Mouse (Mus musculus): Measurements from ENCODE around the gene Zfp280b. TPM values are rescaled to one million over a fixed set of nuclear protein-coding genes. Genes with fewer than 3 reads are reported as not detected.
A peak's percentile ranks its signal among the peaks of the same experiment; 100 is the strongest.

The Zfp280b gene
- polyA plus RNA-seq, 1 experiment from 2014 or later: 28.8 TPM

DNA sequence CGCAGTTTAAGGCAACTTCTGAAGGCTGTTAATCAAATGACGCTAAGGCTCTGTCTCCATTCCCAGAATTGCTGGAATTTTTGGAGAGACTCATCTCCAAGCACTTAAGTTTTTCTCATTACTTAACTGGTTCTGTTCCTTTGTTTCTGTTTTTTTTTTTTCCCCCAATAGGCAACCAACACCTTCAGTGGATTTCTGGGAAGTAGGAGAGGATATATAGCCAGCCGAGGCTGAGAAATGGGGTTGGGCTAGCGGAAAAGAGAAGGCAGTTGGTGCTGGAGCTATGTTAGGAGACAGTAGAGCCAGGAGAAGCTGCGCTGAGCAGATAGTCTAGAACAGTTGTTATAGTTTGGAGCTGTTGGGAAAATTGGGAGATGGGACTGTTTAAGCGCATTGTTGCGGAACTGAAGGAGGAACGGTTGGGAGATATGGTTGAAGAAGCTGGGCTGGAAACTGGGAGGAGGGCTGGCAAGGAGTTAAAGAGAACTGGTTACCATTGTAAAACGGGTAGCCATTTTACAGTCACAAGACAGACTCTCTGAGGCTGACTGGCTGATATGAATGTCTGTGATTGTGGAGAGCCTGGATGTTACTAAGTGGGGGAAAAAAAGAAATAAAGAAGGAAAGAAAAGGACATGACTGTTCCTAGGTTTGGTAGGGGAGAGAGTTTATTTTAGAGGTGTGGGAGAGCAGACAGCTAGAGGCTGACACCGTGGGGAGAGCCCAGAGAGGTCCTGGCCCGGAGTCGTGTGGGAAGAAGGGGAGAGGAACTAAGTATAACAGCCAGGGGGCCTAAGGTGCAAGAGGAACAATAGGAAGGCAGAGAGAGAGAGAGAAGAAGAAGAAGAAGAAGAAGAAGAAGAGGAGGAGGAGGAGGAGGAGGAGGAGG, 5.1 kb upstream of the Zfp280b start:
- no peaks in the 10 kb centered on the region for H3K9me3 ChIP-seq (ENCODE audit: control insufficient read depth, low read length)
- H3K36me3 ChIP-seq (ENCODE audit: control insufficient read depth, insufficient read depth, low read length): no peaks in the 10 kb centered on the region
- ATAC-seq (ENCODE audit: insufficient read depth, low FRiP score, low TSS enrichment) (no peak), DNase-seq (ENCODE audit: low spot score) (no peak)
- no peak overlapping the region for H3K4me2 ChIP-seq (ENCODE audit: low read depth)
- no peaks in the 10 kb centered on the region for H3K4me1 ChIP-seq (ENCODE audit: control insufficient read depth, insufficient read depth, low read length)
- no peaks in the 10 kb centered on the region for H3K27me3 ChIP-seq (ENCODE audit: control insufficient read depth, insufficient read depth, low read length)
- H3K9ac ChIP-seq (ENCODE audit: low read length): no peak overlapping the region
- WGBS: 64% methylated on average over 12 of the region's 12 CpGs
- H3K27ac ChIP-seq (ENCODE audit: low read depth, low read length): no peak overlapping the region
- no peak overlapping the region for H3K4me3 ChIP-seq (ENCODE audit: low read depth, low read length)

GRCm38 (mm10) chr10:76028016-76028366, 4.5 kb upstream of the Zfp280b start:
- 26% methylated on average over 4 of the region's 4 CpGs for WGBS
- Histone ChIP-seq H3K9ac (ENCODE audit: low read length) (no peak overlapping the region), H3K27ac (ENCODE audit: low read depth, low read length) (no peak overlapping the region), H3K36me3 (ENCODE audit: control insufficient read depth, insufficient read depth, low read length) (no peaks in the 10 kb centered on the region), H3K4me1 (ENCODE audit: control insufficient read depth, insufficient read depth, low read length) (peaks cover under 1% of the 10 kb centered on the region), H3K27me3 (ENCODE audit: control insufficient read depth, insufficient read depth, low read length) (no peaks in the 10 kb centered on the region), H3K9me3 (ENCODE audit: control insufficient read depth, low read length) (no peaks in the 10 kb centered on the region), H3K4me3 (ENCODE audit: low read depth, low read length) (no peak overlapping the region), H3K4me2 (ENCODE audit: low read depth) (no peak overlapping the region)
- no peak for DNase-seq (ENCODE audit: low spot score)
- no peak for ATAC-seq (ENCODE audit: insufficient read depth, low FRiP score, low TSS enrichment)

GRCm38 (mm10) chr10:76028396-76028795, 4.1 kb upstream of the Zfp280b start:
- 77% methylated on average over 9 of the region's 9 CpGs for WGBS
- no peaks in the 10 kb centered on the region for H3K27me3 ChIP-seq (ENCODE audit: control insufficient read depth, insufficient read depth, low read length)
- H3K9ac ChIP-seq (ENCODE audit: low read length): no peak overlapping the region
- no peak for ATAC-seq (ENCODE audit: insufficient read depth, low FRiP score, low TSS enrichment)
- H3K4me2 ChIP-seq (ENCODE audit: low read depth): no peak overlapping the region
- no peak for DNase-seq (ENCODE audit: low spot score)
- peaks cover 4% of the 10 kb centered on the region for H3K4me1 ChIP-seq (ENCODE audit: control insufficient read depth, insufficient read depth, low read length)
- no peak overlapping the region for H3K27ac ChIP-seq (ENCODE audit: low read depth, low read length)
- no peak overlapping the region for H3K4me3 ChIP-seq (ENCODE audit: low read depth, low read length)
- no peaks in the 10 kb centered on the region for H3K9me3 ChIP-seq (ENCODE audit: control insufficient read depth, low read length)
- no peaks in the 10 kb centered on the region for H3K36me3 ChIP-seq (ENCODE audit: control insufficient read depth, insufficient read depth, low read length)

DNA sequence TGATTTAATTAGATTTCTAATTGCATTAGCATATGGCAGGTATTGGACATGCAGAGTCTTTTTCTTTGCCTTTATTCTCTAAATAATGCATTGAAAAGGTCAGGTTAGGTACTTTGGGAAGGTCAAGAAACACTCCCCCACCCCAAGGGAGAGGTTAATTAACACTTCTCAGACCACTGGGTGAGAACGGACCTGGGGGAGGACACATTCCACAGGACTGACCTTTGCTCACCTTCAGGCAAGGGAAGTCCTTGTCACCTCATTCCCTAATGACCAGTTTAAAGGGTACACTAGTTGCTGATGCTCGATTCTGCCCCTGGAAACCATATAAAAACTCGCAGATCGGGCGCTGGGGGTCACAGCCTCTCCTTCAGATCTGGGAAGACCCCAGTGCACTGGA, 3.2 kb upstream of the Zfp280b start:
- H3K36me3 ChIP-seq (ENCODE audit: control insufficient read depth, insufficient read depth, low read length): no peaks in the 10 kb centered on the region
- 71% methylated on average over 5 of the region's 5 CpGs for WGBS
- H3K27me3 ChIP-seq (ENCODE audit: control insufficient read depth, insufficient read depth, low read length): no peaks in the 10 kb centered on the region
- peaks cover 5% of the 10 kb centered on the region for H3K4me1 ChIP-seq (ENCODE audit: control insufficient read depth, insufficient read depth, low read length)
- H3K27ac ChIP-seq (ENCODE audit: low read depth, low read length): no peak overlapping the region
- H3K9me3 ChIP-seq (ENCODE audit: control insufficient read depth, low read length): no peaks in the 10 kb centered on the region
- H3K4me2 ChIP-seq (ENCODE audit: low read depth): no peak overlapping the region
- no peak overlapping the region for H3K9ac ChIP-seq (ENCODE audit: low read length)
- no peak for DNase-seq (ENCODE audit: low spot score)
- no peak overlapping the region for H3K4me3 ChIP-seq (ENCODE audit: low read depth, low read length)
- no peak for ATAC-seq (ENCODE audit: insufficient read depth, low FRiP score, low TSS enrichment)

- H3K9ac ChIP-seq (ENCODE audit: low read length): no peak overlapping the region
- no peaks in the 10 kb centered on the region for H3K9me3 ChIP-seq (ENCODE audit: control insufficient read depth, low read length)
- no peak overlapping the region for H3K27ac ChIP-seq (ENCODE audit: low read depth, low read length)
- peaks cover 5% of the 10 kb centered on the region for H3K4me1 ChIP-seq (ENCODE audit: control insufficient read depth, insufficient read depth, low read length)
- 67% methylated on average over 5 of the region's 5 CpGs for WGBS
- ATAC-seq (ENCODE audit: insufficient read depth, low FRiP score, low TSS enrichment) (no peak), DNase-seq (ENCODE audit: low spot score) (no peak)
- no peaks in the 10 kb centered on the region for H3K36me3 ChIP-seq (ENCODE audit: control insufficient read depth, insufficient read depth, low read length)
- H3K4me3 ChIP-seq (ENCODE audit: low read depth, low read length): no peak overlapping the region
- no peaks in the 10 kb centered on the region for H3K27me3 ChIP-seq (ENCODE audit: control insufficient read depth, insufficient read depth, low read length)
- H3K4me2 ChIP-seq (ENCODE audit: low read depth): no peak overlapping the region
These were observed 2.0 kb upstream of the Zfp280b start for GRCm38 (mm10) chr10:76030496-76030895.

GRCm38 (mm10) chr10:76031511-76032401, 694 bp upstream of the Zfp280b start:
- DNase-seq (ENCODE audit: low spot score) (no peak), ATAC-seq (ENCODE audit: insufficient read depth, low FRiP score, low TSS enrichment) (peak; percentile 54)
- H3K27ac ChIP-seq (ENCODE audit: low read depth, low read length): peak overlapping the region; percentile 23; the same call in 1 of the 2 replicates
- H3K4me2 ChIP-seq (ENCODE audit: low read depth): peak overlapping the region; percentile 81
- peak overlapping the region; percentile 96 for H3K9ac ChIP-seq (ENCODE audit: low read length)
- H3K27me3 ChIP-seq (ENCODE audit: control insufficient read depth, insufficient read depth, low read length): no peaks in the 10 kb centered on the region
- H3K4me1 ChIP-seq (ENCODE audit: control insufficient read depth, insufficient read depth, low read length): peaks cover 5% of the 10 kb centered on the region
- WGBS: 82% methylated on average over 10 of the region's 14 CpGs
- no peaks in the 10 kb centered on the region for H3K36me3 ChIP-seq (ENCODE audit: control insufficient read depth, insufficient read depth, low read length)
- H3K4me3 ChIP-seq (ENCODE audit: low read depth, low read length): peak overlapping the region; percentile 91
- H3K9me3 ChIP-seq (ENCODE audit: control insufficient read depth, low read length): no peaks in the 10 kb centered on the region

GRCm38 (mm10) chr10:76033119-76033455, 637 bp downstream of the Zfp280b start:
- H3K4me1 ChIP-seq (ENCODE audit: control insufficient read depth, insufficient read depth, low read length): peaks cover 5% of the 10 kb centered on the region
- H3K9me3 ChIP-seq (ENCODE audit: control insufficient read depth, low read length): no peaks in the 10 kb centered on the region
- H3K9ac ChIP-seq (ENCODE audit: low read length): peak overlapping the region; percentile 96
- peak overlapping the region; percentile 91 for H3K4me3 ChIP-seq (ENCODE audit: low read depth, low read length)
- H3K27me3 ChIP-seq (ENCODE audit: control insufficient read depth, insufficient read depth, low read length): no peaks in the 10 kb centered on the region
- H3K36me3 ChIP-seq (ENCODE audit: control insufficient read depth, insufficient read depth, low read length): peaks cover under 1% of the 10 kb centered on the region
- peak overlapping the region; percentile 81 for H3K4me2 ChIP-seq (ENCODE audit: low read depth)
- ATAC-seq (ENCODE audit: insufficient read depth, low FRiP score, low TSS enrichment) (no peak), DNase-seq (ENCODE audit: low spot score) (no peak)
- 21% methylated on average over 7 of the region's 7 CpGs for WGBS
- H3K27ac ChIP-seq (ENCODE audit: low read depth, low read length): no peak overlapping the region

DNA sequence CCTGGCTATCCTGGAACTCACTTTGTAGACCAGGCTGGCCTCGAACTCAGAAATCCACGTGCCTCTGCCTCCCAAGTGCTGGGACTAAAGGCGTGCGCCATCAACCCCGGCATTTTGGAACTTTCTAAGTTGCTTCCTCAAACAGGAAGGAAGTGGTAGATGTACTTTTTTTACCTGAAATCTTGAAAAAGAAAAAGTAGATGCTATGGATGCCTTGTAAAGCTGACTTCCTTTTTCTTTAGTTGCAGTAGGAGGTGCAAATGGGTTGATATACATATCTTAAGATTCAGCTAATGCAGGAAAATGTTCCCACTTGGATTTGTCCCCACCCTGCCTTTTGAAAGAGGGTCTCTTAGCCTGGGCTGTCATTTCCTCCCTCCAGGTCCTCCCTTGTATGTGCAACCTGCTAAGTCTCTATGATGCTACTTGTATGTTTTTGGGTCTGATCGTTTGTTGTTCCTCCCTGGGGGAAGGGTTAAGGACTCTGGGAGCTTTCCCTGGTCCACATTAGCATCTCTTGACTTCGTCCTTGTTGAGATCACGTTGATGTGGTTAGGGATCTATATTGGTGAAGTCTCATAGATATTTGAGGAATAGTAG, 1.7 kb downstream of the Zfp280b start:
- Histone ChIP-seq H3K4me3 (ENCODE audit: low read depth, low read length) (no peak overlapping the region), H3K36me3 (ENCODE audit: control insufficient read depth, insufficient read depth, low read length) (peaks cover 9% of the 10 kb centered on the region), H3K9ac (ENCODE audit: low read length) (no peak overlapping the region), H3K4me2 (ENCODE audit: low read depth) (no peak overlapping the region), H3K4me1 (ENCODE audit: control insufficient read depth, insufficient read depth, low read length) (peaks cover 5% of the 10 kb centered on the region), H3K9me3 (ENCODE audit: control insufficient read depth, low read length) (no peaks in the 10 kb centered on the region), H3K27me3 (ENCODE audit: control insufficient read depth, insufficient read depth, low read length) (no peaks in the 10 kb centered on the region), H3K27ac (ENCODE audit: low read depth, low read length) (no peak overlapping the region)
- ATAC-seq (ENCODE audit: insufficient read depth, low FRiP score, low TSS enrichment): no peak
- DNase-seq (ENCODE audit: low spot score): no peak
- 95% methylated on average over 8 of the region's 8 CpGs for WGBS

Data from neural tube, embryonic 11.5 days (tissue).